Mouse (Mus musculus): ENCODE measurements around the gene Tpst1. TPM values are rescaled to one million over a fixed set of nuclear protein-coding genes. Genes with fewer than 3 reads are reported as not detected.

Gene Tpst1
- 6.7 TPM for polyA plus RNA-seq (2017; shearing (Covaris generic))

GRCm38 (mm10) chr5:130073026-130073425, at the start of gene Tpst1:
Gene Tpst1, plus strand, starts transcription at chr5:130073326.

GRCm38 (mm10) chr5:130029142-130029897, 43.8 kb upstream of the Tpst1 start, which contains the start of the genes Asl and Crcp:
Gene Asl, minus strand, starts transcription at chr5:130029247.
Gene Crcp, plus strand, starts transcription at chr5:130029290.

DNA sequence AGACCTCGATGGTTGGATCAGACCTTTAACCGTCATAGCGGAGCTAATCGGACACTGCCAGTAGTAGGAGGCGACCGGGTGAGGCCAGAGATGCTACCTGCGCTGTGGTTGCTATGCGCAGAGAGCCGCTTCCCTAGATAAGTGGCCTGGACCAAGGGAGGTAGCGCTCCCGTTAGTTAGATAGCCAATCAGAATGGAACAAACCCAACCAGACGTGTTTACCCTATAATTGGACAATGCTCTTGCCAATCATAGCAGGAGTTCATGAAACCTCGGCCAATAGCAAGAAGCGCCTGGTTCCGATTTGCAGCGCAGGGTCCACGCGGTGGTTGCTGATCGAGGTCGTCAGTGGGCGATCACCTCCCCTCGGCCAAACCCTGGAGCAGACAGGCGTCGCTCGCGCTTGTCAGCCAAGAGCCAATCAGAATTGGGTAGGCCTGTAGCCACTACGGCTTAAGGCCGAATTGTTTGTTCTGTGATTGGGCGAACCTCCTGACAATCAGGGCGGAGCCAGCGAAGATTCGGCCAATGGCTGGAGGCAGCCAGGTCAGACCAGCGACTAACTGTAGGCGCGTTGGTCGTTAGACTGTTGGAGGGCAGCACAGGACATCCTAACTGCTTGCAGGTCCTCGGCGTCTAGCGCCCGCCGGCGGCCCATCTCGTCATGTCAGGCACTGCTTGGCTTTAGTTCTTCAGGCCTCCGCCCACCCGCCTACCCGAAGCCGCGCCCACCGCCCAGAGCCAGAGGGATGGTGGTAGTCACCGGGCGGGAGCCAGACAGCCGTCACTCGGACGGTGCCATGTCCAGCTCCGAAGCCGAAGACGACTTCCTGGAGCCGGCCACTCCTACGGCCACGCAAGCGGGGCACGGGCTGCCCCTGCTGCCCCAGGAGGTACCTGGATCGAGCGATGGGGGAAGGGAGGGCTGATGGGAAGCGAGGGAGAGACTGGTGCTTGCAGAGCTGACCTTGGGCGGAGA, 71.5 kb downstream of the Tpst1 start, which contains the start of gene Kctd7:
Kctd7 (plus strand) TSS at position 528 of the 979 bp plus-strand sequence.

DNA sequence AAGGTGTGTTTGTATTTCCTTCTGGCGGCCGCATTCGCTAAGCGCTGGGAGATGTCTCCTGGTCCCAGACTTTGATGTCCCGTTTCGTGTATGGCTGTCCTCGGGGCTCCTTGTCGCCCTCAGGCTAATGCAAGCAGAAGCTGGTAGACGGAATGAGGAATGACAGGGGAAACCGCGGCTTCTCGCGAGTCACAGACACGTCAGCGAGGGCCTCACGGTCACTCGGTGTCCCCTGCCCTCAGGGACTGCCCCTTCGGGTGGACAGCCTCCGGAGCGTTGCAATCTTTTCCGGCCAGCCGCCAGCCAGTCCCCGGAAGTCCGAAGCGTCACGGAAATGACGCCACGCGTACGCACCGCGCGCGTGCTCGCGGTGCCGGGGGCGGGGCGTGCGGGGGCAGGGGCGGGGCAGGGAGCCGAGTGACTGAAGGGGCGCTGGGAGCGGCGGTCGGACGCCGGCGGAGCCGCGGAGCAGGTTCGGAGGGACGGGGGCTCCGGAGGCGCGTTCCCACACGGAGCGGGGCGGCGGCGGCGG, 98.4 kb downstream of the Tpst1 start, which contains the start of gene Rabgef1:
Rabgef1 (plus strand) TSS at position 376 of the 532 bp plus-strand sequence.

Other genes with a start within 250 kb of the Tpst1 start
- 12.6 TPM for gene Sumf2, start 226.3 kb upstream of the Tpst1 start, polyA plus RNA-seq (2017; shearing (Covaris generic))
- 409 TPM for gene Chchd2, start 185.9 kb upstream of the Tpst1 start, polyA plus RNA-seq (2017; shearing (Covaris generic))
- gene Zbed5, start 177.6 kb upstream of the Tpst1 start, polyA plus RNA-seq (2017; shearing (Covaris generic)), result 0.80 TPM
- gene Phkg1, start 174.8 kb upstream of the Tpst1 start, polyA plus RNA-seq (2017; shearing (Covaris generic)), result 0.31 TPM
- not detected for gene Nupr1l, start 164.8 kb upstream of the Tpst1 start, polyA plus RNA-seq (2017; shearing (Covaris generic))
- gene Vkorc1l1, start 131.4 kb upstream of the Tpst1 start, polyA plus RNA-seq (2017; shearing (Covaris generic)), result 12.7 TPM
- gene Gusb, start 70.3 kb upstream of the Tpst1 start, polyA plus RNA-seq (2017; shearing (Covaris generic)), result 18.1 TPM
- gene Asl, start 44.1 kb upstream of the Tpst1 start, polyA plus RNA-seq (2017; shearing (Covaris generic)), result 45.4 TPM
- gene Crcp, start 44.0 kb upstream of the Tpst1 start, polyA plus RNA-seq (2017; shearing (Covaris generic)), result 17.8 TPM
- 1.2 TPM for gene Kctd7, start 71.5 kb downstream of the Tpst1 start, polyA plus RNA-seq (2017; shearing (Covaris generic))
- 53.0 TPM for gene Rabgef1, start 98.5 kb downstream of the Tpst1 start, polyA plus RNA-seq (2017; shearing (Covaris generic))
- 87.5 TPM for gene Tmem248, start 143.8 kb downstream of the Tpst1 start, polyA plus RNA-seq (2017; shearing (Covaris generic))
- 131 TPM for gene Sbds, start 182.2 kb downstream of the Tpst1 start, polyA plus RNA-seq (2017; shearing (Covaris generic))
- gene Tyw1, start 182.3 kb downstream of the Tpst1 start, polyA plus RNA-seq (2017; shearing (Covaris generic)), result 27.6 TPM